Mouse (Mus musculus) neutrophil, adult 5-6 weeks (primary cell): Measurements from ENCODE around the gene Adarb1. TPM values are rescaled to one million over a fixed set of nuclear protein-coding genes. Genes with fewer than 3 reads are reported as not detected.

Experiments
- ATAC-seq: fragments of 151-379, 151-347 bp; 2 replicates; pipeline ENCODE4 v1.8.0; 2017; ENCODE audit warnings: mild to moderate bottlenecking, moderate TSS enrichment; ENCODE audit not compliant: insufficient number of reproducible peaks, poor library complexity, low FRiP score, severe bottlenecking; ENCODE audit errors: extremely low read depth
- total RNA-seq: library from RNA; stranded (forward); fragments of 200-1000 nt; gene quantifications from 2 replicates; pipeline ENCODE4 v1.2.3, GENCODE M21; 2017

The Adarb1 gene
- 0.35 and 0.74 TPM in 2 replicates for total RNA-seq

GRCm38 (mm10) chr10:77418138-77418537, at the start of gene Adarb1:
TSS of gene Adarb1 (minus strand) at chr10:77418270.
- peak; percentile 88 for ATAC-seq

- no peak for ATAC-seq
These were observed 49.3 kb upstream of the Adarb1 start for GRCm38 (mm10) chr10:77467407-77467806.

GRCm38 (mm10) chr10:77465902-77466301, 47.8 kb upstream of the Adarb1 start:
- no peak for ATAC-seq

GRCm38 (mm10) chr10:77464181-77464936, 46.3 kb upstream of the Adarb1 start:
- ATAC-seq = no peak

GRCm38 (mm10) chr10:77461161-77461560, 43.1 kb upstream of the Adarb1 start:
- ATAC-seq = no peak

GRCm38 (mm10) chr10:77457701-77458100, 39.6 kb upstream of the Adarb1 start:
- ATAC-seq = no peak

GRCm38 (mm10) chr10:77456507-77456906, 38.4 kb upstream of the Adarb1 start:
- no peak for ATAC-seq

- ATAC-seq = no peak
These were observed 37.4 kb upstream of the Adarb1 start for GRCm38 (mm10) chr10:77455251-77456010.

GRCm38 (mm10) chr10:77454795-77455194, 36.7 kb upstream of the Adarb1 start:
- ATAC-seq = no peak

- ATAC-seq = no peak
These were observed 33.8 kb upstream of the Adarb1 start for GRCm38 (mm10) chr10:77451822-77452221.

GRCm38 (mm10) chr10:77450159-77450464, 32.0 kb upstream of the Adarb1 start:
- no peak for ATAC-seq

- no peak for ATAC-seq
These were observed 31.5 kb upstream of the Adarb1 start for GRCm38 (mm10) chr10:77449315-77450158.

- no peak for ATAC-seq
These were observed 30.7 kb upstream of the Adarb1 start for GRCm38 (mm10) chr10:77448698-77449247.

- no peak for ATAC-seq
These were observed 30.1 kb upstream of the Adarb1 start for GRCm38 (mm10) chr10:77448209-77448608.

GRCm38 (mm10) chr10:77447755-77448154, 29.7 kb upstream of the Adarb1 start:
- ATAC-seq = no peak

- ATAC-seq = no peak
These were observed 24.2 kb upstream of the Adarb1 start for GRCm38 (mm10) chr10:77442250-77442649.

- no peak for ATAC-seq
These were observed 23.7 kb upstream of the Adarb1 start for GRCm38 (mm10) chr10:77441812-77442211.

GRCm38 (mm10) chr10:77440841-77441755, 23.0 kb upstream of the Adarb1 start:
- ATAC-seq = no peak
